ENCODE assay signal across 28 mouse cellular contexts in the genomic region with DNA sequence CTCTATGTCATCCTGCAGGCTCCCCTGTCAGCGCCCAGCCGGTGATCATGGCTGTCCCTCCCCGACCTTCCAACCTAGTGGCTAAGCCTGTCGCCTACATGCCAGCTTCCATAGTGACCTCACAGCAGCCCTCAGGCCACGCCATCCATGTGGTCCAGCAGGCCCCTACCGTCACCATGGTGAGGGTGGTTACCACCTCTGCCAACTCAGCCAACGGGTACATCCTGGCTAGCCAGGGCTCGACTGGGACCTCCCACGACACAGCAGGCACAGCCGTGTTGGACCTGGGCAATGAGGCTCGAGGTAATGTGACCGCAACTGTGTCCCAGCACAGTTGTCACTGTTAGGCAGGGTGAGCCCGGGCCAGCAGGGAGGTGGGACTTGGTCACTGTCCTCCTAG.
"Had no signal": no experiment of that assay in that cellular context is flagged by ENCODE, and none has a peak within 500 bp of the region (broad histone marks: within the 10 kb centered on the region; RNA-seq: fewer than 3 reads in every experiment).

No protein-coding gene starts in this region.

- H3K27me3 ChIP-seq: limb, embryonic 12.5 days; limb, embryonic 13.5 days; limb, embryonic 15.5 days; liver, embryonic 12.5 days; liver, embryonic 13.5 days; liver, embryonic 15.5 days; lung, embryonic 15.5 days; midbrain, embryonic 12.5 days; midbrain, embryonic 13.5 days; midbrain, embryonic 15.5 days; neural tube, embryonic 12.5 days had no signal

- H3K4me1 ChIP-seq: limb, embryonic 12.5 days; limb, embryonic 13.5 days; midbrain, embryonic 13.5 days; midbrain, embryonic 15.5 days; neural tube, embryonic 12.5 days had no signal

- H3K9me3 ChIP-seq: limb, embryonic 10.5 days; limb, embryonic 12.5 days; limb, embryonic 13.5 days; limb, embryonic 15.5 days; liver, embryonic 12.5 days; liver, embryonic 13.5 days; liver, embryonic 15.5 days; lung, embryonic 15.5 days; midbrain, embryonic 10.5 days; midbrain, embryonic 12.5 days; midbrain, embryonic 13.5 days; midbrain, embryonic 15.5 days; neural tube, embryonic 12.5 days had no signal

- H3K4me3 ChIP-seq: left cerebral cortex, adult 2 months; limb, embryonic 10.5 days; limb, embryonic 12.5 days; limb, embryonic 13.5 days; limb, embryonic 15.5 days; liver, embryonic 12.5 days; liver, embryonic 13.5 days; liver, embryonic 15.5 days; lung, embryonic 15.5 days; midbrain, embryonic 10.5 days; midbrain, embryonic 12.5 days; midbrain, embryonic 13.5 days; midbrain, embryonic 15.5 days; myocyte; neural tube, embryonic 12.5 days had no signal

- DNase-seq: left cerebral cortex, postnatal 4 days; liver; liver, embryonic 13.5 days; liver, postnatal 0 days; lung, adult 18-20 months; lung, adult 2 months; lung, embryonic 14.5 days; lung, postnatal 10 days; lung, postnatal 14 days; lung, postnatal 36 days; lung, postnatal 4 days; midbrain, embryonic 14.5 days had no signal

- ATAC-seq: liver, embryonic 12.5 days; liver, postnatal 0 days; lung, postnatal 0 days; midbrain, embryonic 13.5 days; midbrain, embryonic 15.5 days; midbrain, embryonic 16.5 days had no signal
